Mouse (Mus musculus) spleen, adult 12 weeks (tissue): Measurements from ENCODE around the gene Fcgr4.
"Not testable (repeated sequence)": the region's sequence is repeated elsewhere in the genome, so short reads cannot be mapped to it uniquely, and the experiment has no call there.

ENCODE experiments used
- DNase-seq: peaks from one replicate; pipeline ENCODE4 v3.0.0; 2022; ENCODE audit warnings: low spot score

The Fcgr4 gene

GRCm38 (mm10) chr1:171057253-171057652, 38.5 kb downstream of the Fcgr4 start:
- DNase-seq = no peak

DNA sequence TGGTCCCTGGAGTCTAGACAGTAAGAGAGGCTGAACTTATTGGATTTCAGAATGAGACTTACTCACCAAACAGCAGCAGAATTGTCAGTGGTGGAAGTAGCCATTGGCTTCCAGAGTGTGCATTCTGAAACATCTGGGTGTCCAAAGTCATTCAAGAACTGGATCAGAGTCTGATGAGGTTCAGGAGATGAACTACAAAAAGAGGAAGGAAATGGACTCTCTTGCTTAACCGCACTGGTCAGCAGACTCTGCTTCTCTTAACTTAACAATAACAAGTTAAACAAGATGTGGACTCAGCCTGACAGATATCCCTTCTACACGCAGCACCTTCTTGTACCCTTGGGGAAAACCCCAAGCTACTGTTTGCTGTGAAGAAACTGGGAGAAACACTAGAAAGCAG, 40.5 kb downstream of the Fcgr4 start:
- DNase-seq = no peak

DNA sequence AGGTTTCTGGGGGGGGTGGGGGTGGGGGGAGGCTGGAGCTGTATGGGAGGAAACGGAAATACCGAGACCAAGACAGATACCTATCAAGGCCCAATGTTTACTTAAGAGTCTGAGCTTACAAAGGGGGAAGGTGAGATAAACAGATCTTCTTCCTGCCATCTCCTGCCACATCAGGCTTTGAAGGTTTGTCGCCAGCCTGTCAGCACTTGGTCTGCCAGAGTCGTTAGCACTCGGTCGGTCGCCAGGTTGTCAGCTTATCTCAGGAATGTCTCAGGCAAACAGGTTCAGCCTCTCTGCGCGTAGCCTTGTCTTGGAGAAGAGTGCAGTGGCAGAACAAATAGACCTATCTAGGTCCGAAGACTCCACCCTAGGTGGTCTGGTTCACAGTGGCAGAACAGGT, 41.7 kb downstream of the Fcgr4 start:
- no peak for DNase-seq

DNA sequence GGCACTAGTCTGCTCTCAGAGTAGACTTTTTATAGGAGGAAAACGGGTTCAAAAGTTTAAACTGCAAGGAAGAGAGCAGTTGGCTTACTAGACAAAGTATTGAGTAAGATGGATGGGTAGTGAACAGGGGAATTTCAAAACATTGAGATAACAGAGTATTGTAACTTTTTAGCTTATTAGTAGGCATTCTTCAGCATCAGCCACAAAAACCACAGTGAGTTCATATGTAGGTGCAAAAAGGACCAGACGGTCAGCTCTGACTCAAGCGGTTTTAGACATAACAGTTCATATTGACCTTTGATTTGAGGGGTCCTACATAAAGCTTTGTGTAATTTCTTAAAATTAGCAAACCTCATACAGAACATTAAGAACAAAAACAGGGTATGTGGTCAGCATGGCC, 42.8 kb downstream of the Fcgr4 start:
- no peak for DNase-seq

DNA sequence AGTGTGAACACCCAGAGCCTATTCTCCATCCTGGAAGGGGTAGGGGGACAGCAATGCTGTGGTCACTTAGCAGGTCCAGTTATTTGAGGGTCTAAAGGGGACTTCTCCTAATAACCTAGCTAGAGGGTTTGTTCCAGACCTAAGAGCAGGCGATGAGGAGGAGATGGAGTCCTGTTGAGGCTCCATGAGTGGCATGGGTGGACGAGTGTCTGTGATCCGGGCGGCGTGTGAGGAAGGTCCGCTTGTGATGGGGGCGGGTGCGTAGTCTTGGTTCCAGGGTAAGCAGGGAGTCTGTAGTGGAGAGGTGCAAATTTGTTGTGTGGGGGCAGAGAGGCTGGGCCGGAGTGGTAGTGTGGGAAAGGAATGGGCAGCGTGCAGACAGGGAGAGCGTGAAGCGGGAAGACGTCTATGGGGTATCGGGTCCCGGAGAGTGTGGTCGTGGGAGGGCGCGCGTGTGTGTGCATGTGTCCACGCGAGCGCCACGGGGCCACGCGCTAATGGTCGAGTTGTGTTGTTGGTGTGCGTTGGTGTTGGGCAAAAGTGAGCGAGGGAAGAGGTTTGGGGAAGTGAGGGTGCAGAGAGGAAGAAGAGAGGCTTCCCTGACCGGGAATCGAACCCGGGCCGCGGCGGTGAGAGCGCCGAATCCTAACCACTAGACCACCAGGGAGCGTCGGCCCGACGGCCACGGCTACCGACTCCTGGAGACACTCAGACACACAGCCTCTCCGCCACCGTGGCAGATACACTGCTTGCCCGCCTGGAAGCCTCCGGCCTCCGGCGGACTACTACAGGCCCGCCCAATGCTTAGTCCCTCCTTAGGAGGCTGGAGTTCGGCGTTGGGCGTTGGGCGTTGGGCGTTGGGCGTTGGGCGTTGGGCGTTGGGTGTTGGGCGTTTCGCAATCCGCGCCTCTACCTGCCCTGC, 45.1 kb downstream of the Fcgr4 start:
- DNase-seq = peak; percentile 64

GRCm38 (mm10) chr1:171064491-171065242, 45.9 kb downstream of the Fcgr4 start, which contains the start of gene Fcgr3:
Gene Fcgr3 (minus strand): TSS chr1:171064935.
- peak; percentile 75 for DNase-seq

DNA sequence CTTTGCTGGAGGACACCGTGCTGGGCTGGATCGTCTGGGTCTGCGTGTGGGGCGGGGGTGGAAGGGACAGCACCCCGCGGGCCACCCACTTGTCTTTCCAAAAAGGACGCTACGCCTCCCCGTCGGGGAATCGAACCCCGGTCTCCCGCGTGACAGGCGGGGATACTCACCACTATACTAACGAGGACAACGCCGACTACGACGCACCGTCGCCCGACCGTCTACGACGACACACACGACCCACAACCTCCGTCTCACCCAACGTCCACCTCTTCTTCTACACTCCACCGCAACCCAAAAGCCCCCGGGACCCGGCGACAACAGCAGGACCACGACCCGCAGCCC, 46.5 kb downstream of the Fcgr4 start:
- DNase-seq = peak; percentile 72

DNA sequence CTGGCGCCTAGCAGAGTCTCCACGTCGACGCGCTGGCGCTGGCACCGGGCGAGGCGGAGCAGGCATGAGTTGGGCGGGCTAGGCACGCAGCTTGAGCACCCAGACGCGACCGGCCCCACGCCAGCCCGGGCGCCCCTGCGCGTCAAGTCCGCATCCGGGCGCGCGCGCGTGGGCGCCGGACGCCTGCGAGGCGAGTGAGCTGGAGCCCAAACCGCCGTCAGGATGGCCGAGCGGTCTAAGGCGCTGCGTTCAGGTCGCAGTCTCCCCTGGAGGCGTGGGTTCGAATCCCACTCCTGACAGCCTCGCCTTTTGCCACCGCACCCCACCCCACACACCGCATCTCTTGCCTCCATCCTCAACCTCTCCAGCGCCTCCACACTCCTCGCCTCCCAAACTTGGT, 47.0 kb downstream of the Fcgr4 start:
- DNase-seq = peak; percentile 48

DNA sequence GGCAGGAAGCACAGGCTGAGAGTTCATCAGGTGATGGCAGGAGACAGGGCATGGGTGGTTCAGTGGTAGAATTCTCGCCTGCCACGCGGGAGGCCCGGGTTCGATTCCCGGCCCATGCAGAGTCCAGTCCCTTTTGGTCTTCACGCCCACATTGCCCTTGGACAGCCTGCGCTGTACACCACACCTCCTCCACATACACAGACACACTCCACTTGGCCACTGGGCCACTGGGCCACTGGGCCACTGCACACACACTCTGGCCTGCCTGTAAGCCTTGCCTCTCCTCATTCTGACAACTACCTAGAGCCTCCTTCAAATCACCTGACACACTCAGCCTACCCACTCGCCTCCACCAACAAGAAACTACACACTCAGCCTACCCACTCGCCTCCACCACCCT, 47.9 kb downstream of the Fcgr4 start:
- not testable (repeated sequence) for DNase-seq

DNA sequence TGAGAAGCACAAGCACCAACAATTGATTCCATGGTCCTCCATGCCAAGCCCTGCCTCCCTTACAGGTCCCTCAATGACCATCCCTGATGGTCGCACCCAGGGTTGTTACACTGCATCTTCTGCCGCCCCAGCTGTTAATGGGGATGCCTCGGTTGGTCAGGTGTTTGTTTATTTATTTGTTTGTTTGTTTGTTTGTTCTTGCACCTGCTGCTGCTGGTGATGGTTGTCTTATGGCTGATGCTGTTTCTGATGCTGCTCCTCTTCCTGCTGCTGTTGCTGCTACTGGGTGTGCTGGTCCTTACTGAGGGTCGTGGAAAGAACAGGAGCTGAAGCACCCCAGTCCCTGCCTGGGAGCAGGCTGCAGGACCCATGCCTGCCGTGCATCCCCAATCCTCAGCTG, 49.2 kb downstream of the Fcgr4 start:
- not testable (repeated sequence) for DNase-seq

DNA sequence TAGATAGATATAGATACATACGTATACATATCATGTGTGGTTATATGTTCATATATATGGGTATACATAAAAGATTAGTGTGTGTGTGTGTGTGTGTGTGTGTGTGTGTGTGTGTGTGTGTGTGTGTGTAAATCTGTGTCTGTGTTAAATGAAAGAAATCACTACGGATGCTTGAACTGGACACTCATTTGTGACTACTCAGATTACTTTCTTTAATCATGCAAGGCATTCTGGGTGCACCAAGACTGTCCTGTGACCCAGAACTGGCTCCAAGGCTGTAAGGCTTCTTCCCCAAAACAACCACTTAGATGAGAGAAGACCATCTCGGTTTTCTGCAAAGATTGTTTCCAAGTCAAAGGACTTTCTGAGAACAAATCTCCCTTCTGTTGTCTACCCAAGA, 50.8 kb downstream of the Fcgr4 start:
- not testable (repeated sequence) for DNase-seq

- DNase-seq = not testable (repeated sequence)
Observed at GRCm38 (mm10) chr1:171070879-171071278, 52.2 kb downstream of the Fcgr4 start.

GRCm38 (mm10) chr1:171071726-171072125, 53.0 kb downstream of the Fcgr4 start:
- DNase-seq = not testable (repeated sequence)

GRCm38 (mm10) chr1:171072217-171072616, 53.5 kb downstream of the Fcgr4 start:
- not testable (repeated sequence) for DNase-seq

- peak; percentile 45 for DNase-seq
Observed at GRCm38 (mm10) chr1:171074283-171074682, 55.6 kb downstream of the Fcgr4 start.

GRCm38 (mm10) chr1:171076176-171076575, 57.5 kb downstream of the Fcgr4 start:
- not testable (repeated sequence) for DNase-seq

GRCm38 (mm10) chr1:171077192-171077591, 58.5 kb downstream of the Fcgr4 start:
- DNase-seq = not testable (repeated sequence)

DNA sequence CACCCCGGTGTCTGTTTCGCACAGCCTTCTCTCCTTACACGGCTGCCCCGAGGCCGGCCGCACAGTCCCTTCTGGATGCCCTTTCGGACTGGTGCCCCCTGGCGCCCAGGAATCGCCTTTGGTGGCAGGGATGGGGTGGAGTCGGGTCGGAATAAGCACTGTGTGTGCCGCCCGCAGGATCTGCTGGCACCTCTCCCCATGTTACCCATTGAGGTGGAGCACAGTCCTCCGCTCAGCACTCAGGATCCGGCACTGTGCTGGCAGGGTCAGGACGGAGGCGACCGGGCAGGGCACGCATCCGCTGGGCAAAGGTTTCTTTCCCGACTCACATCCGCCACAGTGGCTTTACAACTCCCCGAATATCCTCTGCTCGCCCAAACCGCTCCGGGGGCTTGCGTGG, 59.2 kb downstream of the Fcgr4 start:
- not testable (repeated sequence) for DNase-seq

- DNase-seq = not testable (repeated sequence)
Observed at GRCm38 (mm10) chr1:171078419-171078818, 59.7 kb downstream of the Fcgr4 start.

- DNase-seq = not testable (repeated sequence)
Observed at GRCm38 (mm10) chr1:171079345-171079744, 60.6 kb downstream of the Fcgr4 start.
